Mouse (Mus musculus) MEL (cell line): ENCODE data around the gene Cxcl3. TPM values are rescaled to one million over a fixed set of nuclear protein-coding genes. Genes with fewer than 3 reads are reported as not detected.

Experiments used
- DNase-seq: peaks from one replicate; pipeline ENCODE4 v3.0.0; 2011; ENCODE audit warnings: low read depth, low spot score
- H3K27ac ChIP-seq: 2 replicates; pipeline ENCODE4 v1.5.1; 2012; ENCODE audit warnings: low read depth, mild to moderate bottlenecking, control low read depth, low read length, moderate library complexity; ENCODE audit not compliant: control insufficient read depth
- H3K27me3 ChIP-seq, 2 experiments: fragments of 150-350 bp in 1 of 2; sonication (generic) in 1 of 2; 2 replicates each; pipeline ENCODE4 v1.6.1; 2012; ENCODE audit warnings: low read length in 2 of 2, mild to moderate bottlenecking in 2 of 2, improper control_type of control experiment in 1 of 2, moderate library complexity in 1 of 2; ENCODE audit not compliant: insufficient read depth in 2 of 2, control insufficient read depth in 1 of 2
- H3K36me3 ChIP-seq, 2 experiments: 2 replicates each; pipeline ENCODE4 v1.6.1; 2012 to 2014; ENCODE audit warnings: low read length in 2 of 2, improper control_type of control experiment in 1 of 2, inconsistent platforms in 1 of 2, mild to moderate bottlenecking in 1 of 2; ENCODE audit not compliant: insufficient read depth in 2 of 2, control insufficient read depth in 1 of 2
- H3K4me1 ChIP-seq, 2 experiments: fragments of 150-350 bp in 1 of 2; sonication (generic) in 1 of 2; 2 replicates each; pipeline ENCODE4 v1.6.1; 2012; ENCODE audit warnings: low read length in 2 of 2, improper control_type of control experiment in 1 of 2, mild to moderate bottlenecking in 1 of 2; ENCODE audit not compliant: insufficient read depth in 2 of 2, control insufficient read depth in 1 of 2
- H3K4me3 ChIP-seq, 2 experiments: fragments of 150-350 bp in 1 of 2; sonication (generic) in 1 of 2; 2 replicates each; pipeline ENCODE4 v1.5.1; 2012; ENCODE audit warnings: low read depth in 2 of 2, low read length in 2 of 2, mild to moderate bottlenecking in 2 of 2, moderate library complexity in 2 of 2, control low read depth in 1 of 2, improper control_type of control experiment in 1 of 2; ENCODE audit not compliant: control insufficient read depth in 1 of 2, insufficient read depth in 1 of 2
- H3K79me2 ChIP-seq: 2 replicates; pipeline ENCODE4 v1.6.1; 2012; ENCODE audit warnings: mild to moderate bottlenecking, low read length, moderate library complexity; ENCODE audit not compliant: control insufficient read depth, poor library complexity, insufficient read depth
- H3K9ac ChIP-seq: 2 replicates; pipeline ENCODE4 v1.6.1; 2012; ENCODE audit warnings: low read depth, mild to moderate bottlenecking, control low read depth, low read length, moderate library complexity; ENCODE audit not compliant: control insufficient read depth, poor library complexity, severe bottlenecking
- H3K9me3 ChIP-seq: fragments of 150-350 bp; sonication (generic); replicated peaks from 2 replicates; pipeline ENCODE4 v1.6.1; 2012; ENCODE audit warnings: mild to moderate bottlenecking, low read length, improper control_type of control experiment, moderate library complexity; ENCODE audit not compliant: insufficient read depth
- BHLHE40 ChIP-seq: IDR thresholded peaks from 2 replicates; pipeline ENCODE4 v1.6.1; 2012; ENCODE audit warnings: low read depth, mild to moderate bottlenecking, inconsistent platforms, low read length, improper control_type of control experiment, borderline replicate concordance
- CHD1 ChIP-seq: IDR thresholded peaks from 2 replicates; pipeline ENCODE4 v1.6.1; 2012; ENCODE audit warnings: low read depth, mild to moderate bottlenecking, inconsistent platforms, low read length, improper control_type of control experiment
- E2F4 ChIP-seq: IDR thresholded peaks from 2 replicates; pipeline ENCODE4 v1.6.1; 2011; ENCODE audit warnings: low read depth, low read length, improper control_type of control experiment, borderline replicate concordance
- ELF1 ChIP-seq: IDR thresholded peaks from 2 replicates; pipeline ENCODE4 v1.6.1; 2014; ENCODE audit warnings: low read depth, mild to moderate bottlenecking, inconsistent platforms, low read length, improper control_type of control experiment, moderate library complexity
- EP300 ChIP-seq, 2 experiments: IDR thresholded peaks; 2 replicates each; pipeline ENCODE4 v1.6.1; 2011; ENCODE audit warnings: improper control_type of control experiment in 2 of 2, low read length in 2 of 2, low read depth in 1 of 2, mild to moderate bottlenecking in 1 of 2
- GABPA ChIP-seq: IDR thresholded peaks from 2 replicates; pipeline ENCODE4 v1.6.1; 2012; ENCODE audit warnings: low read depth, mild to moderate bottlenecking, inconsistent platforms, low read length, improper control_type of control experiment, moderate library complexity
- GATA1 ChIP-seq: IDR thresholded peaks from 2 replicates; pipeline ENCODE4 v1.6.1; 2011; ENCODE audit warnings: low read depth, low read length, improper control_type of control experiment
- JUND ChIP-seq: IDR thresholded peaks from 2 replicates; pipeline ENCODE4 v1.6.1; 2011; ENCODE audit warnings: low read depth, mild to moderate bottlenecking, improper control_type of control experiment, low read length
- KAT2A ChIP-seq: conservative IDR thresholded peaks from 2 replicates; pipeline ENCODE4 v1.6.1; 2012; ENCODE audit warnings: low read depth, low read length, improper control_type of control experiment, inconsistent platforms
- MAZ ChIP-seq: IDR thresholded peaks from 2 replicates; pipeline ENCODE4 v1.6.1; 2012; ENCODE audit warnings: low read depth, mild to moderate bottlenecking, inconsistent platforms, low read length, improper control_type of control experiment
- MYC ChIP-seq: IDR thresholded peaks from 2 replicates; pipeline ENCODE4 v1.6.1; 2011; ENCODE audit warnings: low read depth, mild to moderate bottlenecking, low read length, improper control_type of control experiment, moderate library complexity
- NELFE ChIP-seq: IDR thresholded peaks from 2 replicates; pipeline ENCODE4 v1.6.1; 2011; ENCODE audit warnings: low read depth, low read length, improper control_type of control experiment
- POLR2A ChIP-seq, 2 experiments: IDR thresholded peaks; 2 replicates each; pipeline ENCODE4 v1.6.1; 2011 to 2012; ENCODE audit warnings: low read length in 2 of 2, mild to moderate bottlenecking in 2 of 2, control low read depth in 1 of 2, improper control_type of control experiment in 1 of 2, low read depth in 1 of 2, moderate library complexity in 1 of 2; ENCODE audit not compliant: control insufficient read depth in 1 of 2, insufficient read depth in 1 of 2, poor library complexity in 1 of 2
- RAD21 ChIP-seq: IDR thresholded peaks from 2 replicates; pipeline ENCODE4 v1.6.1; 2011; ENCODE audit warnings: mild to moderate bottlenecking, low read depth, low read length, improper control_type of control experiment
- TBP ChIP-seq: IDR thresholded peaks from 2 replicates; pipeline ENCODE4 v1.8.0; 2011; ENCODE audit warnings: low read depth, low read length, improper control_type of control experiment
- UBTF ChIP-seq: IDR thresholded peaks from 2 replicates; pipeline ENCODE4 v1.6.1; 2012; ENCODE audit warnings: low read depth, mild to moderate bottlenecking, inconsistent platforms, low read length, improper control_type of control experiment, moderate library complexity, borderline replicate concordance; ENCODE audit not compliant: insufficient read depth
- ZC3H11A ChIP-seq: IDR thresholded peaks from 2 replicates; pipeline ENCODE4 v1.6.1; 2012; ENCODE audit warnings: low read depth, mild to moderate bottlenecking, inconsistent platforms, low read length, improper control_type of control experiment
- ZKSCAN1 ChIP-seq: IDR thresholded peaks from 2 replicates; pipeline ENCODE4 v1.6.1; 2012; ENCODE audit warnings: low read depth, mild to moderate bottlenecking, inconsistent platforms, low read length, improper control_type of control experiment, moderate library complexity
- ZNF384 ChIP-seq: IDR thresholded peaks from 2 replicates; pipeline ENCODE4 v1.6.1; 2012; ENCODE audit warnings: low read depth, mild to moderate bottlenecking, inconsistent platforms, low read length, improper control_type of control experiment
- polyA plus RNA-seq, 2 experiments: library from polyadenylated mRNA; stranded (reverse) in 1 of 2; unstranded in 1 of 2; fragments of >175 nt in 1 of 2; fragments of >200 nt in 1 of 2; gene quantifications; 2 replicates each; pipeline versions ENCODE4 v1.2.1 to v1.2.4; 2012; ENCODE audit warnings: low replicate concordance in 2 of 2, low read depth in 1 of 2; ENCODE audit not compliant: insufficient read length in 2 of 2, insufficient read depth in 1 of 2, missing spikeins in 1 of 2
- total RNA-seq: library from RNA; depleted of rRNA; stranded (reverse); fragments of 300-350 nt; gene quantifications from 2 replicates; pipeline ENCODE4 v1.2.3, GENCODE M21; 2012

Cxcl3 gene
- total and polyA plus RNA-seq, 3 experiments: not detected

GRCm38 (mm10) chr5:90763912-90764665 is 21.8 kb upstream of the Cxcl3 start:
- Histone ChIP-seq H3K79me2 (no peaks in the 10 kb centered on the region), H3K4me1 (peaks cover 2 to 10% of the 10 kb centered on the region in 2 experiments), H3K36me3 (peaks cover 0 to 10% of the 10 kb centered on the region in 2 experiments; a peak in 2 of 4 replicates), H3K9ac (no peak overlapping the region), H3K27me3 (no peaks in the 10 kb centered on the region), H3K27ac (no peak overlapping the region), H3K9me3 (no peaks in the 10 kb centered on the region), H3K4me3 (no peak overlapping the region)
- TF ChIP-seq UBTF: no peak
- no peak for TF ChIP-seq POLR2A (IDR thresholded peaks at IDR 0.05; ENCODE audit: control insufficient read depth in 1 of 2, insufficient read depth in 1 of 2, low read depth in 1 of 2, low read length in 2 of 2, poor library complexity in 1 of 2)
- TF ChIP-seq GATA1: no peak
- TF ChIP-seq ZC3H11A: no peak
- no peak for TF ChIP-seq TBP
- TF ChIP-seq MAZ: no peak
- TF ChIP-seq RAD21: no peak
- TF ChIP-seq KAT2A: no peak
- TF ChIP-seq ZKSCAN1: no peak
- no peak for TF ChIP-seq JUND
- no peak for TF ChIP-seq MYC
- no peak for TF ChIP-seq ZNF384
- no peak for TF ChIP-seq ELF1
- no peak for TF ChIP-seq CHD1
- no peak for TF ChIP-seq E2F4
- no peak for TF ChIP-seq GABPA
- TF ChIP-seq NELFE: no peak
- no peak for TF ChIP-seq BHLHE40
- no peak for TF ChIP-seq EP300 (IDR thresholded peaks at IDR 0.05; ENCODE audit: low read depth in 1 of 2, low read length in 2 of 2)
- DNase-seq: no peak
